Mouse (Mus musculus) ES-E14 (cell line): ENCODE data around the gene Gm14190. TPM values are rescaled to one million over a fixed set of nuclear protein-coding genes. Genes with fewer than 3 reads are reported as not detected.
"Not testable (repeated sequence)": the region's sequence is repeated elsewhere in the genome, so short reads cannot be mapped to it uniquely, and the experiment has no call there.

ENCODE experiments used
- DNase-seq: peaks from one replicate; pipeline ENCODE4 v3.0.0-alpha.2; 2013; ENCODE audit warnings: low read depth, low spot score
- H3K27ac ChIP-seq: 2 replicates; pipeline ENCODE4 v1.5.1; 2012; ENCODE audit warnings: low read depth, mild to moderate bottlenecking, low read length, moderate library complexity, mixed read lengths; ENCODE audit not compliant: poor library complexity, insufficient read depth, severe bottlenecking
- H3K36me3 ChIP-seq: 2 replicates; pipeline ENCODE4 v1.6.1; 2012; ENCODE audit warnings: mild to moderate bottlenecking, low read length, moderate library complexity, mixed read lengths; ENCODE audit not compliant: control insufficient read depth, poor library complexity, insufficient read depth, severe bottlenecking
- H3K4me1 ChIP-seq, 2 experiments: fragments of 150-350 bp in 1 of 2; sonication (generic) in 1 of 2; 2 replicates each; pipeline ENCODE4 v1.6.1; 2012; ENCODE audit warnings: low read length in 2 of 2, mild to moderate bottlenecking in 1 of 2, mixed read lengths in 1 of 2; ENCODE audit not compliant: control insufficient read depth in 2 of 2, insufficient read depth in 2 of 2, poor library complexity in 1 of 2
- H3K4me3 ChIP-seq, 2 experiments: fragments of 150-350 bp in 1 of 2; sonication (generic) in 1 of 2; 2 replicates each; pipeline ENCODE4 v1.5.1; 2012; ENCODE audit warnings: low read length in 2 of 2, low read depth in 1 of 2, mild to moderate bottlenecking in 1 of 2, mixed read lengths in 1 of 2; ENCODE audit not compliant: insufficient read depth in 1 of 2, poor library complexity in 1 of 2, severe bottlenecking in 1 of 2
- H3K9ac ChIP-seq: 2 replicates; pipeline ENCODE4 v1.6.1; 2012; ENCODE audit warnings: low read depth, mild to moderate bottlenecking, low read length, mixed read lengths; ENCODE audit not compliant: poor library complexity, insufficient read depth, severe bottlenecking
- H3K9me3 ChIP-seq: fragments of 150-350 bp; sonication (generic); 2 replicates; pipeline ENCODE4 v1.6.1; 2012; ENCODE audit warnings: low read depth, mild to moderate bottlenecking, low read length; ENCODE audit not compliant: control insufficient read depth, insufficient read depth
- CHD2 ChIP-seq: IDR thresholded peaks from 2 replicates; pipeline ENCODE4 v1.6.1; 2014; ENCODE audit warnings: mild to moderate bottlenecking, low read depth, low read length, inconsistent platforms
- HCFC1 ChIP-seq: IDR thresholded peaks from 2 replicates; pipeline ENCODE4 v1.6.1; 2012; ENCODE audit warnings: low read length, inconsistent platforms, borderline replicate concordance; ENCODE audit not compliant: insufficient read depth
- MAFK ChIP-seq: IDR thresholded peaks from 2 replicates; pipeline ENCODE4 v1.6.1; 2014; ENCODE audit warnings: mild to moderate bottlenecking, low read depth, low read length, inconsistent platforms; ENCODE audit not compliant: insufficient read depth
- ZC3H11A ChIP-seq: IDR thresholded peaks from 2 replicates; pipeline ENCODE4 v1.6.1; 2012; ENCODE audit warnings: low read depth, mild to moderate bottlenecking, inconsistent platforms, low read length, borderline replicate concordance
- ZNF384 ChIP-seq: IDR thresholded peaks from 2 replicates; pipeline ENCODE4 v1.6.1; 2012; ENCODE audit warnings: low read depth, low read length, inconsistent platforms
- in situ Hi-C, 2 experiments: fragments of 600-800 bp; cut with MboI; formaldehyde crosslinking; loops; one replicate each; pipeline ENCODE4 v1.15.1; 2025; ENCODE audit warnings: low sequenced_read_pairs in 2 of 2, inconsistent platforms in 1 of 2; ENCODE audit not compliant: unreplicated experiment in 2 of 2
- total RNA-seq: library from RNA; depleted of rRNA; stranded (reverse); fragments of 300-350 nt; gene quantifications from 2 replicates; pipeline ENCODE4 v1.2.3, GENCODE M21; 2012

Gene Gm14190
- total RNA-seq, 1 experiment = not detected

DNA sequence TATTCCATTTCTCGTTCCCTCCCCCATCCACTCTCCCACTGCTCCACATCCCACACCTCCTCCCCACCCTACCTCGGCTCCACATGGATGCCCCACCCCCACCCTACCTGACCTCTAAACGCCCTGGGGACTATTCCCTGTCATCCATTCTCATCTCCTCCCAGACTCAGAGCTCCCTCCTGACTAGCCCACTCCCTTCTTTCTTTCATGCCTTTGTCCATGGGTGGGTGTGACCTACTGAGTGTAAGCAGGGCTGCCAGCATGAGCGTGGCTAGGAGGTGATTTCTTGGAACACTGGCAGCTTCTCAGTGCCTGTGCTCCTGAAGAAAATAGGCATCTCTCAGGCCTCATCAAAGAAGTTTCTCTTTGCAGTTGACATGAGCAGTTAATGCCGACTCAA is 33.5 kb downstream of the Gm14190 start:
- Histone ChIP-seq H3K9me3 (no peaks in the 10 kb centered on the region), H3K36me3 (no peaks in the 10 kb centered on the region), H3K27ac (no peak overlapping the region), H3K9ac (no peak overlapping the region), H3K4me1 (peaks cover 0 to 11% of the 10 kb centered on the region in 2 experiments; a peak in 2 of 4 replicates), H3K4me3 (no peak overlapping the region)
- in situ Hi-C loops = no loop called here
- TF ChIP-seq ZNF384 (no peak), ZC3H11A (no peak), HCFC1 (no peak), CHD2 (no peak), MAFK (no peak)
- DNase-seq = peak; percentile 63

DNA sequence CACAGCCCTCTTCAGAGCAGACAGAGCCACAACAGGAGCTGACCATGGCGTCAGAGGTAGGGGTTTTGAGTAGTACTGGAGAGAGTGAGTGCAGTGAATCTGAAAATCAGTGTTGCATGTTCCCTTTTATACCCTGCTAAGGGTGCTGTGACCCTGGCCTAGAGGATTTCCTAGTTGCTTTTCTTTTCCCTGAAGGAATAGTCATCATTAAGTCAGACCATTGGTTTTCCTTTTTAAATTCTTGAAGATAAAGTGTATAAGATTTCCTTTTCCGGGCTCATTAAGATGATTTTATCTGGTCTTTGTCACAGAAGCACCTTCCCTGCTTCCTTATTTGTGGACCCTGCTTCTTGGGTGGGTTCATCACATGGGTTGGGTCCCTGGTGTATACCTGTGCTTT is 40.4 kb downstream of the Gm14190 start, which contains the start of gene Gm11555:
Gene Gm11555, minus strand, starts transcription at position 101 of the 400 bp plus-strand sequence.
- DNase-seq = no peak
- TF ChIP-seq MAFK = no peak
- no peak for TF ChIP-seq HCFC1
- no peak for TF ChIP-seq ZC3H11A
- TF ChIP-seq CHD2 = no peak
- H3K36me3 ChIP-seq = no peaks in the 10 kb centered on the region

DNA sequence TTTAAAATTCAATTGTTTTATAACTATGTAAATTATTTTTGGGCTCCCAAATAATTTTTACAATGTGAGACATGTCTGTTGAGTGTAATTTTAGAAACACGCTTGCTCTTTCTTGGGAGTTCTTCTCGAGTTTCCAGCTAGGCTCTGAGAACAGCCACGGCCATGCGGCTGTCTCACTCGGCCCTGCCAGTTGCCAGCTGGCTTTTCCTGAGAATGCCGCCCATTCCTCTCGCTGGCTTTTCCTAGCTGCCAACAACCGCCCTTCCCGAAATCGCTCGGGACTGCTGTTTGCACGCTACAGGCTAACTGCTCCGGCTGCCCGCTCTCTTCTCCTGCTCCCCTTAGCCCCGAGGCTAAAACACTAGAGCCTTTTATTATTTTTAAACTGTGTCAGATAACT is 44.1 kb downstream of the Gm14190 start:
- no peak overlapping the region for H3K27ac ChIP-seq
- no peaks in the 10 kb centered on the region for H3K36me3 ChIP-seq
- TF ChIP-seq ZC3H11A (no peak), HCFC1 (no peak), ZNF384 (no peak), MAFK (no peak)
- H3K4me3 ChIP-seq = no peak overlapping the region
- H3K9ac ChIP-seq = no peak overlapping the region
- no peaks in the 10 kb centered on the region for H3K9me3 ChIP-seq
- in situ Hi-C loops = no loop called here
- DNase-seq = no peak
- no peaks in the 10 kb centered on the region for H3K4me1 ChIP-seq

More for the DNA sequence above, 40.4 kb downstream of the Gm14190 start, which contains the start of gene Gm11555:
- in situ Hi-C loops = no loop called here
- Histone ChIP-seq H3K4me3 (no peak within 1 kb of the TSS), H3K9me3 (no peaks in the 10 kb centered on the region), H3K27ac (no peak within 1 kb of the TSS), H3K4me1 (no peaks in the 10 kb centered on the region), H3K9ac (no peak within 1 kb of the TSS)

DNA sequence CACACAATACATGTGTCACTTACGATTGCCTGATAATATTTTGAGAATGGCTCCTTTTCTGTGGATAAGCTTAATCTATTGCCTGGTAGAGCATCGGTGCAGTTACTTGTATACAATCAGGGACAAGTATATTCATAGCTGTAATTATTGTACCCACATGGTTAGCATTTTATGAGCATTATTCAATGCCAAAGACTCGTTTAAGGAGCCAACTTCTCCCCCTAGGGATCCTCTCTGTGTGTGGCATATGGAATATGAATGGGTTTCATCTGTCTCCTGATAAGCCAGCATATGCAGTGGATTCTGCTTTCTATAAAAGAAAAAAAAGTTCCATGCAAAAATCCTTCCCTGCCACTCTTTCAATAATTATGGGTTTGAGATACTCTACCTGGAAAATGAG is 46.2 kb downstream of the Gm14190 start:
- no peak overlapping the region for H3K4me3 ChIP-seq
- H3K9ac ChIP-seq = no peak overlapping the region
- in situ Hi-C loops = no loop called here
- no peaks in the 10 kb centered on the region for H3K9me3 ChIP-seq
- no peaks in the 10 kb centered on the region for H3K36me3 ChIP-seq
- no peaks in the 10 kb centered on the region for H3K4me1 ChIP-seq
- no peak overlapping the region for H3K27ac ChIP-seq
- no peak for TF ChIP-seq ZC3H11A
- no peak for DNase-seq

DNA sequence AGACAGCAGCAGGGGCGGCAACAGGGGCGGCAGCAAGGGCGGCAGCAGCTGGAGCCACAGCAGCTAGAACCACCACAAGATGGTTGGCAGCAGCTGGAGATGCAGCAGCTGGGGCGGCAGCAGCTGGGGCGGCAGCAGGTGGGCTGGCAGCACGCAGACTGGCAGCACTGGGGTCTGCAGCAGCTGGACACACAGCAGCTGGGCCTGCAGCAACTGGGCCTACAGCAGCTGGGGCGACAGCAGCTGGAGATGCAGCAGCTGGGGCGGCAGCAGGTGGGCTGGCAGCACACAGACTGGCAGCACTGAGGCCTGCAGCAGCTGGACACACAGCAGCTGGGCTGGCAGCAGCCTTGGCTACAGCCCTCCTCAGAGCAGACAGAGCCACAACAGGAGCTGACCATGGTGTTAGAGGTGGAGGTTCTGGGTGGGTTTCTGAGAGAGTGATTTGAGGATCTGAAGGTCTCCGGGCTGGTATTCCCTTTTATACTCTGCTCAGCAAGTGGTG is 46.9 kb downstream of the Gm14190 start, which contains the start of gene Krtap4-7:
Gene Krtap4-7, minus strand, starts transcription at position 455 of the 505 bp plus-strand sequence.
- DNase-seq, H3K9me3 ChIP-seq, H3K36me3 ChIP-seq, in situ Hi-C loops, H3K9ac ChIP-seq, H3K27ac ChIP-seq, H3K4me1 ChIP-seq, H3K4me3 ChIP-seq: not testable (repeated sequence)
